Mouse (Mus musculus): ENCODE results near the gene Mrps21. TPM values are rescaled to one million over a fixed set of nuclear protein-coding genes. Genes with fewer than 3 reads are reported as not detected.
"Not testable (repeated sequence)": the region's sequence is repeated elsewhere in the genome, so short reads cannot be mapped to it uniquely, and the experiment has no call there.

Mrps21 gene
- polyA plus RNA-seq, 1 experiment: 80.5 TPM

DNA sequence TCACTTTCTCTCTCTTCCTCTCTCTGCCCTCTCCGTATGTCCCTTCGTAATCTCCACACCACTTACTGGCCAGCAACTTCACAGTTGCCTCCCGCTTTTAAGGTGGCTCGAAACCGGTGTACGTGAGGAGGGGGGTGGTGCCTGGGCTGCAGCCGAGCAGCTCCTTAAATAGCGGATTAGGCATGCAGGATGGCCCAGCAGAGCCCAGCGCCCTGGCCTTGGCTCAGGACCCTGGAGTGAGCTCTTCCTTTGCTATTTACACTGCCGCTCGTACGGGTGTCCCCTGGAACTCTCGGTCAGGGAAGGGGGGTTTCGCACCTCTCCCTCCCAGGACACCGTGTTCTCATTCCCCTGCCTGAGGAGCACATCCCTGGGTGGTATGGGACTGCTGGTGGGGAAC lies 33.2 kb upstream of the Mrps21 start, which contains the start of gene Car14:
Car14 (minus strand) TSS at position 124 of the 400 bp plus-strand sequence.
- Histone ChIP-seq H3K27ac (ENCODE audit: control insufficient read depth, insufficient read depth, low read depth, low read length, poor library complexity) (no peak within 1 kb of the TSS), H3K4me1 (ENCODE audit: control insufficient read depth, insufficient read depth, low read length) (no peaks in the 10 kb centered on the region), H3K4me3 (replicated peaks; ENCODE audit: control insufficient read depth, low read depth, low read length) (no peak within 1 kb of the TSS)
- under 1% methylated on average over 15 of the region's 15 CpGs for WGBS
- no peak for TF ChIP-seq CTCF (IDR thresholded peaks at IDR 0.05; ENCODE audit: control insufficient read depth, insufficient read depth, low read length)
- TF ChIP-seq POLR2A (IDR thresholded peaks at IDR 0.05; ENCODE audit: borderline replicate concordance, control insufficient read depth, low read depth, low read length): no peak

DNA sequence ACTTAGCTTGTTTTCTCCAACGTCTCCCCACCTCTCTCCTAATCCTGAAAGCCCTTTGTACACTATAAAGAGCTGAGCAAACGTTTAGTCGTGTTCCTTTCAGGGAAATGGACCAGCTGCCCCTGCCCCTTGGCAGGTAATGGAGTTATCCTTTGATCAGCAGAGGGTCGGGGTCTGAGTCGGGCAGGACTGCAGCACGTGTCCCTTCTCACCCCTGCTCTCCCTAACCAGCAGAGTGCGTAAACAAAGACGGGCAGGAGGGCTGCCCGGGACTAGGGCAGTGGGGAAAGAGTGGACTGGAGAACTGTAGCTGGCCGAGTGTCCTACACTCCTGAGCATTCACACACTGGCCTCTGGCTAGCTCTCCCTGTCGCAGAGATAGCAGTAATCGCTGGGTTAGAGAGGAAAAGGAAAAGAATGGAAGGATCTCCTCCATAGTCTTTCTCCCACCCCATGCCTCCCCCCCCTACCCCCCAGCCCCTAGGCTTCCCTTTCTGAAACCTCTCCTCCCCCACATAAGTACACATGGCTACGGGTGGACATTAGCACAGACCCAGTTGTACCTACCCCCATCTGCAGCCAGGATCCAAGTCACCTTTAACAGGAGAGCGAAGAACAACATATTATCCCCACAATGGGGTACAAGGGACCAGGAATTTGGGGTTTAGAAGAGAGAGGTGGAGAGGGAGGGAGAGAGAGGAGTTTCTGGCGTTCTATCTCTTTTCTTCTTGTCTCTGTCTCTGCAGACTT lies 32.6 kb upstream of the Mrps21 start:
- Histone ChIP-seq H3K27ac (ENCODE audit: control insufficient read depth, insufficient read depth, low read depth, low read length, poor library complexity) (no peak overlapping the region), H3K4me1 (ENCODE audit: control insufficient read depth, insufficient read depth, low read length) (no peaks in the 10 kb centered on the region), H3K4me3 (replicated peaks; ENCODE audit: control insufficient read depth, low read depth, low read length) (no peak overlapping the region)
- TF ChIP-seq POLR2A (IDR thresholded peaks at IDR 0.05; ENCODE audit: borderline replicate concordance, control insufficient read depth, low read depth, low read length) (no peak; the same call in 1 of the 2 replicates), CTCF (IDR thresholded peaks at IDR 0.05; ENCODE audit: control insufficient read depth, insufficient read depth, low read length) (no peak)
- WGBS: 23% methylated on average over 15 of the region's 15 CpGs

DNA sequence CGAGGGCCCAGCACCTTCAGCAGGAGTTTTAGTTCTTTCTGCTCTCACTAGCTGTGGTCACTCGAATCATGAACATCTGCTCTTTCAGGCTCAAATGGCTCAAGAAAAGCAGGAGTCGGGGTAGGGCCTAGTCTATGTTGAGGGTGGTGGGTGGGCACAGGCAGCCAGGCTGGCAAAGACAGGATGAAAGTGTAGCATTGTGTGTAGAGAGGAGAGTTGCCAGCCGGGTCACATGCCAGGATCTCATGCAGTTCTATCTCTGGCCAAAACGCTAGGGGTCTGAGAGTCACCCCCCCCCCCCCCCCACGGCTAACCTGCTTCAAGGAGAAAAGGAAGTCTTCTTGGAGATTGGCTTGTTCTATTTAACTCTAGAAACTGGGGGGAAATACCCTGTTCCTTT lies 31.3 kb upstream of the Mrps21 start:
- H3K4me1 ChIP-seq (ENCODE audit: control insufficient read depth, insufficient read depth, low read length): no peaks in the 10 kb centered on the region
- no peak overlapping the region for H3K27ac ChIP-seq (ENCODE audit: control insufficient read depth, insufficient read depth, low read depth, low read length, poor library complexity)
- H3K4me3 ChIP-seq (replicated peaks; ENCODE audit: control insufficient read depth, low read depth, low read length): no peak overlapping the region
- TF ChIP-seq CTCF (IDR thresholded peaks at IDR 0.05; ENCODE audit: control insufficient read depth, insufficient read depth, low read length): no peak
- no peak for TF ChIP-seq POLR2A (IDR thresholded peaks at IDR 0.05; ENCODE audit: borderline replicate concordance, control insufficient read depth, low read depth, low read length)
- WGBS: 45% methylated on average over 6 of the region's 6 CpGs

DNA sequence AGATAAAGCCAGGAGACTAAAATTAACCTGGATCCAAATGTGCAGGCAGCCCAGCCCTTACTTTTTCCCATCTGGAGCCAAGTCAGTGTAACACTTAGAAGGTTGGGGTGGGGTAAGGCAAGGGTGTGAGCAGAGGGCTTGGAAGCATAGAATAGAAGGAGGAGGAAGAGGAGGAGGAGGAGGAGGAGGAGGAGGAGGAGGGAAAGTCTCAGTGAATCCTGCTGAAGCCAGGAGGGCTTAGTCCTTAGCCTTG lies 31.0 kb upstream of the Mrps21 start:
- H3K4me3 ChIP-seq (replicated peaks; ENCODE audit: control insufficient read depth, low read depth, low read length): no peak overlapping the region
- H3K4me1 ChIP-seq (ENCODE audit: control insufficient read depth, insufficient read depth, low read length): no peaks in the 10 kb centered on the region
- TF ChIP-seq CTCF (IDR thresholded peaks at IDR 0.05; ENCODE audit: control insufficient read depth, insufficient read depth, low read length): no peak
- no peak for TF ChIP-seq POLR2A (IDR thresholded peaks at IDR 0.05; ENCODE audit: borderline replicate concordance, control insufficient read depth, low read depth, low read length)
- no peak overlapping the region for H3K27ac ChIP-seq (ENCODE audit: control insufficient read depth, insufficient read depth, low read depth, low read length, poor library complexity)

DNA sequence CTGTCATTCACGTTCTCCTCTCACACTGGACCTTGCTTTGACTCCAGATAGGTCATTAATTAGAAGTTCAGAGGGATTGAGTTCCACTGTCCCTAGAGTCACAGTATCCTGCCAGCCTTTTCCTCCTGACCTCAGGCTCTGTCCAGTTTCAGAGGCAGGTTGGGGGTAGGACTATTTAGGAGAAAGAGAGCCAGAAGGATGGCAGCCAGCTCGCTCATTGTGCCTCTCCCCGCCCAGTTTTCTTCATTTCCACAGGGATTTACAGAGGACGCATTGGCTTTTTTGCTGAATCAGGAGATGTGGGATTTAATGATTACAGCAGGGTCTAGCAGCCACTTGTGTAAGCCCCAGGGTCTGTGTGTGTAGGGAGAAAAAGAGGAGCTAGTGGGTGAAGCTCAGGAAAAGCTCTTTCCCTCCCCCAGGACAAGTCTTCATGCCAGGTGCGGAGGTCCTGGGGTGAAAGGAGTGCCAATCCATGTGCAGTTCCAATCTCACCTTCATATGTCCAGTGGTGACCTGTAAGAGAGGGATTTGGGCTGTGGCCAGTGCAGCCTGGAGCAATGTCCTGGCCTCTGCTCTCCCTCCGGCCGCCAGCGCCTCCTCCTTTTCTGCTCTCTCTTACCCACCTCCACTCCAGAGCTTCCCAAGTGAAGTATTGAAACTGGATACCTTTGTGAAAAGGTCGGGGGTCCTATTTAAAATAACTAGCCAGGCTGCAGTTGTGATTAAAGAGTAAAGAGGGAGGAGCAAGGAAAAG lies 30.5 kb upstream of the Mrps21 start:
- no peaks in the 10 kb centered on the region for H3K4me1 ChIP-seq (ENCODE audit: control insufficient read depth, insufficient read depth, low read length)
- WGBS: 80% methylated on average over 9 of the region's 9 CpGs
- no peak overlapping the region for H3K27ac ChIP-seq (ENCODE audit: control insufficient read depth, insufficient read depth, low read depth, low read length, poor library complexity)
- H3K4me3 ChIP-seq (replicated peaks; ENCODE audit: control insufficient read depth, low read depth, low read length): no peak overlapping the region
- TF ChIP-seq POLR2A (IDR thresholded peaks at IDR 0.05; ENCODE audit: borderline replicate concordance, control insufficient read depth, low read depth, low read length) (no peak), CTCF (IDR thresholded peaks at IDR 0.05; ENCODE audit: control insufficient read depth, insufficient read depth, low read length) (no peak)

DNA sequence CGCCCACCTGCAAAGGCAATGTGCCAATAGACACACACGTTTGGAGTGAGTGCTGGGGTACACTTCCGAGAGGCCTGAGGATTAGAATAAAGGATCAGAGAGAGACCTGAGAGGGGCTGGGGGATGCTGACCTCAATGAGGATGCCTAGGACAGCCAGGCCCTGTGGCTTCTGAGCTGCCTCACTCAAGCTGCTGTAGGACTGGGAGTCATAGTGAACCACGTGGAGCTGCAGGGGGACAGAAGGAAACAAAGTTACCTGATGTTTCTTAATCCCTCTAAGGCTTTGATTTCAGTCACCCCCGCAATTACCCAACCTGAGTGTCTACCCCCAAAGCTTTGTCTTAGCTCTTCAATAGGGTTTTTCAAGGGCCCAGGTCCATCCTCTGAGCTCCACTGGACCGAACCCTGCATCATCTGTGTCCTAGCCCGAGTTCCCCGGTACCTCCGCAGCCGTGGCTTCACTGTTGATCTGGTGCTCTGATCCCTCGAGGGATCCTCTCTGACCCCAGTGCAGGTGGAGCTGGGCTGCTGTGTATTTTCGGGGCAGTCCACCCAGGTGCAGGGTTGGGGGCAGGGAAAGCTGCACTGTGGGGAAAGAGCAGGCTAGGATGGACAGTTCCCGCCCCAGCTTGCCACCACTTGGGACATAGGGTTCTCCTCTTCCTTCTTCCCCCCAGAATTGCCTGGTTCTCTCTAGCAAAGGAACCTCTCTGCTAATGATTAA lies 28.6 kb upstream of the Mrps21 start:
- Histone ChIP-seq H3K4me3 (replicated peaks; ENCODE audit: control insufficient read depth, low read depth, low read length) (no peak overlapping the region), H3K27ac (ENCODE audit: control insufficient read depth, insufficient read depth, low read depth, low read length, poor library complexity) (no peak overlapping the region), H3K4me1 (ENCODE audit: control insufficient read depth, insufficient read depth, low read length) (peaks cover 2% of the 10 kb centered on the region)
- no peak for TF ChIP-seq POLR2A (IDR thresholded peaks at IDR 0.05; ENCODE audit: borderline replicate concordance, control insufficient read depth, low read depth, low read length)
- TF ChIP-seq CTCF (IDR thresholded peaks at IDR 0.05; ENCODE audit: control insufficient read depth, insufficient read depth, low read length): no peak
- 60% methylated on average over 13 of the region's 13 CpGs for WGBS

DNA sequence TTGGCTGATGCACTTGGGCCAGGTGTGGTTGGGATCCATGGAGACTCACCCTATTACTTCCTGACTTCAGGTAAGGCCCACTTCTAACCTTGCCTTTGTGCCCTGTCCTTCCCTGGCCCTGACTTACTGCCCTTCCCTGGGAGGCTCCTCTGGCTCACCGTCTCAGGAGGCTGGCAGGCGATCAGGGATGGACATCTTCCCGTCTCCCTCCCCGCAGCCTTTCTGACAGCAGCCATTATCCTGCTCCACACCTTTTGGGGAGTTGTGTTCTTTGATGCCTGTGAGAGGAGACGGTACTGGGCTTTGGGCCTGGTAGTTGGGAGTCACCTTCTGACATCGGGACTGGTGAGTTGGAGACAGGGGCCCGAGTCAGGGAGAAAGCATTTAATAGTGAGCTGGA lies 24.2 kb upstream of the Mrps21 start:
- H3K27ac ChIP-seq (ENCODE audit: control insufficient read depth, insufficient read depth, low read depth, low read length, poor library complexity); H3K4me3 ChIP-seq (replicated peaks; ENCODE audit: control insufficient read depth, low read depth, low read length); H3K4me1 ChIP-seq (ENCODE audit: control insufficient read depth, insufficient read depth, low read length): not testable (repeated sequence)
- 90% methylated on average over 7 of the region's 7 CpGs for WGBS

DNA sequence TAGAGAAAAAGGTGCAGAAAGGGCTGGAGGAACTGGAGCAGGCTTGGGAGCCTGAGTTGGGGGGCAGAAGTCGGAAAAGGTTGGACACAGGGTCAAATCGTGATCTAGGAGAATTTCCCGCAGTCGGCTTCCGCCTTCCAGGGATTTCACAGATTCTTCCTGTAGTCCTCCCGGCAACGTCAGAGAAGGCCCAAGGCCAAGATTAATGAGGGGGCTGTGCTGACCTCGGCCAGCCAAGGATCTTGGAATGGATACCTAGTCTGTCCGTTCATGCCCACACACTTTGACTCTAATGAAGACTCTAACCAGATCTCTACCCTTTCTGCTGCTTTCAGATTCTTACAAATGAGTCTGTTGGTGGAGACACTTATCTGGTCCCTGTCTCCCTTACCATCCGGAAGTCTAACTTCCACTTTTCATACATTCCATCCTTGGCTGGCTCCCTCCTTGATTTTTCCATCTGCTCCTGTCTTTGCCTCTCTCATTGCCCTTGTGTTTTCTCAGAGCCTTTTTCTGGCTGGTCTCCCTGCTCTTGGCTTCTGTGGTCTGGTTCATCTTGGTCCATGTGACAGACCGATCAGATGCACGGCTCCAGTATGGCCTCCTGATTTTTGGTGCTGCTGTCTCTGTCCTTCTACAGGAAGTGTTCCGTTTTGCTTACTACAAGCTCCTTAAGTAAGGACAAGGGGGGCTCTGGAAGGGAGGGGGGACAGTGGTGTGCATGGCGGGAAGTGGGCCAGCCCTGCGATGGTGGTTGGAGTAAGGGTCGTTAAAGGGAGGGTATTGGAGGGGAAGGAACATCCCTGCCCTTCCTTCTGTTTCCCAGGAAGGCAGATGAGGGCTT lies 23.2 kb upstream of the Mrps21 start:
- H3K27ac ChIP-seq (ENCODE audit: control insufficient read depth, insufficient read depth, low read depth, low read length, poor library complexity): 0 out of 2 replicates have a peak overlapping the region, but pooled peaks have one; percentile 27
- peaks cover 6% of the 10 kb centered on the region for H3K4me1 ChIP-seq (ENCODE audit: control insufficient read depth, insufficient read depth, low read length)
- TF ChIP-seq CTCF (IDR thresholded peaks at IDR 0.05; ENCODE audit: control insufficient read depth, insufficient read depth, low read length): no peak
- TF ChIP-seq POLR2A (IDR thresholded peaks at IDR 0.05; ENCODE audit: borderline replicate concordance, control insufficient read depth, low read depth, low read length): no peak
- H3K4me3 ChIP-seq (replicated peaks; ENCODE audit: control insufficient read depth, low read depth, low read length): peak overlapping the region; percentile 92
- WGBS: 5% methylated on average over 16 of the region's 16 CpGs

All from bone marrow, adult 2 months (tissue).